Mouse (Mus musculus) heart, embryonic 11.5 days (tissue): ENCODE results near the gene Mpz. TPM values are rescaled to one million over a fixed set of nuclear protein-coding genes. Genes with fewer than 3 reads are reported as not detected.

Source experiments
- ATAC-seq: fragments of 200-750 bp; cut with Nextera tagmentation; replicated peaks from 2 replicates; pipeline ENCODE4 v1.8.0; 2017; ENCODE audit warnings: moderate library complexity; ENCODE audit not compliant: insufficient number of reproducible peaks, low FRiP score, low TSS enrichment
- H3K27ac ChIP-seq: fragments of 300-500 bp; sonication (generic); 2 replicates; pipeline ENCODE4 v1.5.1; 2014; ENCODE audit warnings: mild to moderate bottlenecking, low read depth, low read length
- H3K27me3 ChIP-seq: fragments of 300-500 bp; sonication (generic); 2 replicates; pipeline ENCODE4 v1.6.1; 2014; ENCODE audit warnings: mild to moderate bottlenecking, low read length, mixed read lengths; ENCODE audit not compliant: control insufficient read depth, insufficient read depth
- H3K36me3 ChIP-seq: fragments of 300-500 bp; sonication (generic); 2 replicates; pipeline ENCODE4 v1.6.1; 2014; ENCODE audit warnings: mild to moderate bottlenecking, low read length, moderate library complexity, mixed read lengths; ENCODE audit not compliant: control insufficient read depth, insufficient read depth
- H3K4me1 ChIP-seq: fragments of 300-500 bp; sonication (generic); 2 replicates; pipeline ENCODE4 v1.6.1; 2014; ENCODE audit warnings: low read length; ENCODE audit not compliant: control insufficient read depth, insufficient read depth
- H3K4me2 ChIP-seq: fragments of 300-500 bp; sonication (generic); 2 replicates; pipeline ENCODE4 v1.6.1; 2014; ENCODE audit warnings: mild to moderate bottlenecking, moderate library complexity
- H3K4me3 ChIP-seq: fragments of 300-500 bp; sonication (generic); 2 replicates; pipeline ENCODE4 v1.5.1; 2014; ENCODE audit warnings: low read depth, low read length
- H3K9ac ChIP-seq: fragments of 300-500 bp; sonication (generic); 2 replicates; pipeline ENCODE4 v1.6.1; 2014; ENCODE audit warnings: mild to moderate bottlenecking, low read depth, low read length, moderate library complexity
- H3K9me3 ChIP-seq: fragments of 300-500 bp; sonication (generic); replicated peaks from 2 replicates; pipeline ENCODE4 v1.6.1; 2016; ENCODE audit warnings: low read length; ENCODE audit not compliant: control insufficient read depth
- WGBS: fragments of 180-500 bp; shearing (Covaris S2); extraction: QIAGEN DNeasy Blood & Tissue Kit; methylation state at CpG from one replicate; pipeline ENCODE4 v1.1.7; 2014; ENCODE audit not compliant: insufficient replicate concordance; 5-methylcytosine and 5-hydroxymethylcytosine counted together
- polyA plus RNA-seq: library from polyadenylated mRNA; unstranded; fragments of >200 nt; fragmentation: Nextera tagmentation; extraction: Ambion mirVana; gene quantifications from 2 replicates; pipeline ENCODE4 v1.2.1, GENCODE M21; 2014

The Mpz gene
- polyA plus RNA-seq, 1 experiment from 2014 or later: not detected

- no peak overlapping the region for H3K9ac ChIP-seq
- no peak overlapping the region for H3K4me3 ChIP-seq
- 57% methylated on average over 5 of the region's 5 CpGs for WGBS
- no peak overlapping the region for H3K4me2 ChIP-seq
- no peak overlapping the region for H3K27ac ChIP-seq
- ATAC-seq: no peak
- no peaks in the 10 kb centered on the region for H3K9me3 ChIP-seq
- H3K4me1 ChIP-seq: 0 out of 2 replicates have a peak, but pooled peaks cover under 1% of the 10 kb centered on the region
- no peaks in the 10 kb centered on the region for H3K36me3 ChIP-seq
- H3K27me3 ChIP-seq: peaks cover 2% of the 10 kb centered on the region
Observed at GRCm38 (mm10) chr1:171165629-171166345, 15.3 kb downstream of the Mpz start.

GRCm38 (mm10) chr1:171168906-171169305, 18.4 kb downstream of the Mpz start:
- Histone ChIP-seq H3K4me2 (no peak overlapping the region), H3K9me3 (no peaks in the 10 kb centered on the region), H3K9ac (no peak overlapping the region), H3K27me3 (no peaks in the 10 kb centered on the region; the same call in 1 of the 2 replicates), H3K27ac (no peak overlapping the region), H3K4me1 (0 out of 2 replicates have a peak, but pooled peaks cover 3% of the 10 kb centered on the region), H3K36me3 (no peaks in the 10 kb centered on the region), H3K4me3 (no peak overlapping the region)
- ATAC-seq: no peak
- WGBS: 80% methylated on average over 12 of the region's 12 CpGs

DNA sequence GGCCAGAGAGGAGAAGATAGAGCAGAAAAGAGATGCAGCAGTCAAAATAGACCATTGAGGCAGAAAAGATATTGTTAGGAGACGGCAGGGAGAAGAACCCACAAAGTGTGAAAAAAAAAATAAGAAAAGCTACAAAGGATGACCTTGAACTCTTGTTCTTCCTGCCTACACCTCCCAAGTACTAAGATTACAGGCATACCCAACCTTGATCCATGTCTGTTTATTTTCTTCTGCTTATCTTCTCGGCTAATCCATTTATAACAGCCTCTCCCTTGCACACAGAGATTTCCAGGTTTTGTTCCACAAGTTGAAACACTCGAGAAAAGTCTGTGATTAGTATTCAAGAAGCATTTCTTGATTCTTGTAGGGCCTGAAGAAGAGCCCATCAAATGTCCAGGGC, 19.4 kb downstream of the Mpz start:
- H3K27ac ChIP-seq: no peak overlapping the region
- no peak overlapping the region for H3K4me3 ChIP-seq
- no peak overlapping the region for H3K4me2 ChIP-seq
- 0 out of 2 replicates have a peak, but pooled peaks cover 3% of the 10 kb centered on the region for H3K4me1 ChIP-seq
- no peak overlapping the region for H3K9ac ChIP-seq
- 42% methylated on average over 3 of the region's 3 CpGs for WGBS
- no peaks in the 10 kb centered on the region; the same call in 1 of the 2 replicates for H3K27me3 ChIP-seq
- no peaks in the 10 kb centered on the region for H3K36me3 ChIP-seq
- H3K9me3 ChIP-seq: no peaks in the 10 kb centered on the region
- no peak for ATAC-seq

- Histone ChIP-seq H3K4me1 (0 out of 2 replicates have a peak, but pooled peaks cover 3% of the 10 kb centered on the region), H3K27ac (peak overlapping the region; percentile 66), H3K9me3 (no peaks in the 10 kb centered on the region), H3K9ac (no peak overlapping the region), H3K4me3 (no peak overlapping the region), H3K36me3 (no peaks in the 10 kb centered on the region), H3K27me3 (no peaks in the 10 kb centered on the region; the same call in 1 of the 2 replicates), H3K4me2 (no peak overlapping the region)
- WGBS: 30% methylated on average over 3 of the region's 3 CpGs
- ATAC-seq: no peak
Observed at GRCm38 (mm10) chr1:171171138-171171537, 20.6 kb downstream of the Mpz start.

DNA sequence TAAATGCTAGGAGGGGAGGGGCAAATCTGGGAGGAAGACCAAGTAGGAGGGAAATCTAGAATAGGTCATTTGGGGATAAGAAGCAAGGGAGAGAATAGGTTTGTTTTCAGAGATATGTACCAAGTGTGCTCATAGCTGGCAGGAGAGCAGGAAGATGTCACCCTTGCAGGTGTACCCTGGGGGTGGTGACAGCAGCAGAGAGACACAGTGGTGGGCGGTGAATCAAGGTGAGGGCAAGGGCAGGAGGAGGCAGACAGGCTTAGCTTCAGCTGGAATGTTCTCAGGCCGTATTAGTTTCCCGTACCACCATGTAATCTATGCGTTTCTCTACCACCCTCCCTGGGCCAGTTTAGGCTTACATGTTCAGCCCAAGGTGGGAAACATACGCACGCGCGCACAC, 22.3 kb downstream of the Mpz start:
- no peaks in the 10 kb centered on the region for H3K9me3 ChIP-seq
- 0 out of 2 replicates have a peak, but pooled peaks cover 3% of the 10 kb centered on the region for H3K4me1 ChIP-seq
- no peak overlapping the region for H3K4me2 ChIP-seq
- H3K27me3 ChIP-seq: no peaks in the 10 kb centered on the region; the same call in 1 of the 2 replicates
- ATAC-seq: no peak
- WGBS: 83% methylated on average over 8 of the region's 8 CpGs
- no peak overlapping the region for H3K9ac ChIP-seq
- H3K27ac ChIP-seq: no peak overlapping the region
- no peak overlapping the region for H3K4me3 ChIP-seq
- no peaks in the 10 kb centered on the region for H3K36me3 ChIP-seq

DNA sequence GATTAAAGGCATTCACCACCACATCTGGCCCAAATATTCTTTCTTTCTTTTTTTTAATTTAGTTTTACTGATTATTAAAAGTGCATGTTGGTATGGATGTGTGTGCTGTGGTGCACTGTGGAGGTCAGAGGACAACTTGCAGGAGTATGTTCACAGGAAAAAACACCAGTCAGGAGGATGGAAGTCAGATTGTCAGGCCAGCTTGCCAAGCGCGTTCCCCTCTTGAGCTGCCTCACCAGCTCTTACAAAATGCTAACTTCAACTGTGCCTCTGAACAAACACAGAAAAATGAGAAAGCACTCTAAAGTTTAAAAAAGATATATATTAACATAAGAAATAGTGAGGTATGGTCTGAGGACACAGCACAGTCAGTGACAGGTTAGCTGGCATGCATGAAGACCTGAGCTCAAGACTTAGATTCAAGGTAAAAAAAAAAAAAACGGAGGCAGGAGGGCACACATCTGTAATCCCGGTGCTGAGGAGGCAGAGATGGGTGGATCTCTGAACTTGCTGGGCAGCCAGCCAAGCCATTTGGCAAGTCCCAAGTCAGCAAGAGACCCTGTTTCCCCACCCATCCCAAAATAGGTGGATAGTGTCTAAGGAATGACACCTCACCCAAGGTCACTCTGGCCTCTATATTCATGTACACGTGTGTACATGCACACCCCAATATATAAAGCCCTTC, 29.1 kb downstream of the Mpz start:
- no peak overlapping the region for H3K4me2 ChIP-seq
- H3K27ac ChIP-seq: no peak overlapping the region
- H3K36me3 ChIP-seq: no peaks in the 10 kb centered on the region
- H3K27me3 ChIP-seq: no peaks in the 10 kb centered on the region
- no peak overlapping the region for H3K4me3 ChIP-seq
- no peak overlapping the region for H3K9ac ChIP-seq
- 68% methylated on average over 5 of the region's 5 CpGs for WGBS
- no peaks in the 10 kb centered on the region for H3K9me3 ChIP-seq
- peaks cover 5% of the 10 kb centered on the region; the same call in 1 of the 2 replicates for H3K4me1 ChIP-seq
- ATAC-seq: no peak

- Histone ChIP-seq H3K36me3 (no peaks in the 10 kb centered on the region), H3K4me2 (no peak overlapping the region), H3K27me3 (no peaks in the 10 kb centered on the region), H3K9ac (no peak overlapping the region), H3K9me3 (no peaks in the 10 kb centered on the region), H3K4me3 (no peak overlapping the region), H3K27ac (no peak overlapping the region), H3K4me1 (peaks cover 18% of the 10 kb centered on the region)
- no peak for ATAC-seq
- WGBS: 86% methylated on average over 3 of the region's 3 CpGs
Observed at GRCm38 (mm10) chr1:171183025-171183424, 32.5 kb downstream of the Mpz start.

DNA sequence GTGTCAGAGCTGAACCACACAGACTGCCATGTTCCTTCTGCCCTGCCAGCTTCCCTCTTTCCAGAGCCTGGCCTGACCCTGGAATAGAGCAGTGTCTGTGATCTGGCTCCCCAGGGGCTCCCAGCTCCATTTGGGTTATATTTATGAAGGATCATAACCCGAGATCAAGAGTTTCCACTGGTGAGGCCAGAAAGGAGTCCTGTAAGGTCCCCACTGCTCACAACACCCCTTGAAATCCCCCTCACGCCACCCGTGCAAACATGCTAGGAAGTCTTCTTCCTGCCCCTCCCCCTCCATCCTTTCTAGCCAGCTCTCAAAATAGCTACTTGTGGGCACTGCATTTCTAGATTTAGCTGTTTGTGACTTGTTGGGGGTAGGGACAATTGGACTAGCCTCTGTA, 33.1 kb downstream of the Mpz start:
- Histone ChIP-seq H3K4me3 (no peak overlapping the region), H3K4me1 (peaks cover 18% of the 10 kb centered on the region), H3K27ac (peak overlapping the region; percentile 60; the same call in 1 of the 2 replicates), H3K4me2 (peak overlapping the region; percentile 9), H3K27me3 (no peaks in the 10 kb centered on the region), H3K36me3 (no peaks in the 10 kb centered on the region), H3K9me3 (no peaks in the 10 kb centered on the region), H3K9ac (no peak overlapping the region)
- WGBS: 33% methylated on average over 3 of the region's 3 CpGs
- ATAC-seq: no peak
